In genomic region chr16:43631758-43632157, GRCm38 (mm10) we compare ENCODE assay signal across 37 mouse cellular contexts. TPM values are rescaled to one million over a fixed set of nuclear protein-coding genes. Genes with fewer than 3 reads are reported as not detected.
"Had no signal": no experiment of that assay in that cellular context is flagged by ENCODE, and none has a peak within 500 bp of the region (broad histone marks: within the 10 kb centered on the region; RNA-seq: fewer than 3 reads in every experiment).

No protein-coding gene starts in this region.

- DNase-seq: cerebellum, adult 2 months; cerebellum, adult 8-10 months; cerebellum, adult 9-10 months; cerebellum, adult 9-11 months; cerebellum, postnatal 10 days; cerebellum, postnatal 14 days; cerebellum, postnatal 25 days; cerebellum, postnatal 36 days; embryo, embryonic 11 days; forebrain, postnatal 0 days; gastrocnemius, adult 2 months; gastrocnemius, postnatal 10 days; gastrocnemius, postnatal 14 days; gastrocnemius, postnatal 25 days; gastrocnemius, postnatal 36 days; heart, adult 18-20 months had no signal

- H3K9me3 ChIP-seq: embryonic facial prominence, embryonic 10.5 days; embryonic facial prominence, embryonic 12.5 days; embryonic facial prominence, embryonic 13.5 days; embryonic facial prominence, embryonic 15.5 days; forebrain, embryonic 10.5 days; forebrain, embryonic 12.5 days; forebrain, embryonic 13.5 days; forebrain, embryonic 15.5 days had no signal

- H3K9ac ChIP-seq: embryonic facial prominence, embryonic 12.5 days; embryonic facial prominence, embryonic 13.5 days; embryonic facial prominence, embryonic 15.5 days; forebrain, embryonic 12.5 days; forebrain, embryonic 13.5 days; forebrain, embryonic 15.5 days; forebrain, postnatal 0 days had no signal

- ATAC-seq: forebrain, embryonic 13.5 days; forebrain, embryonic 14.5 days; forebrain, embryonic 15.5 days; forebrain, embryonic 16.5 days; forebrain, postnatal 0 days had no signal

- H3K36me3 ChIP-seq: embryonic facial prominence, embryonic 10.5 days; embryonic facial prominence, embryonic 12.5 days; embryonic facial prominence, embryonic 13.5 days; embryonic facial prominence, embryonic 15.5 days; forebrain, embryonic 10.5 days had no signal

- H3K27ac ChIP-seq: embryonic facial prominence, embryonic 10.5 days; embryonic facial prominence, embryonic 12.5 days; embryonic facial prominence, embryonic 13.5 days; embryonic facial prominence, embryonic 15.5 days; forebrain, embryonic 10.5 days; forebrain, embryonic 12.5 days; forebrain, embryonic 13.5 days; forebrain, embryonic 15.5 days; gastrocnemius, adult 2 months had no signal

- H3K4me3 ChIP-seq: embryonic facial prominence, embryonic 10.5 days; embryonic facial prominence, embryonic 12.5 days; embryonic facial prominence, embryonic 13.5 days; embryonic facial prominence, embryonic 15.5 days; erythroblast, embryonic 14.5 days; forebrain, embryonic 10.5 days; forebrain, embryonic 12.5 days; forebrain, embryonic 13.5 days; forebrain, embryonic 15.5 days; gastrocnemius, adult 2 months had no signal

- H3K4me1 ChIP-seq: embryonic facial prominence, embryonic 10.5 days; embryonic facial prominence, embryonic 12.5 days; embryonic facial prominence, embryonic 15.5 days; forebrain, embryonic 10.5 days; forebrain, embryonic 13.5 days had no signal

- H3K27me3 ChIP-seq: embryonic facial prominence, embryonic 12.5 days; embryonic facial prominence, embryonic 13.5 days; embryonic facial prominence, embryonic 15.5 days; forebrain, embryonic 12.5 days; forebrain, embryonic 13.5 days; forebrain, embryonic 15.5 days had no signal

- H3K4me2 ChIP-seq: embryonic facial prominence, embryonic 12.5 days; embryonic facial prominence, embryonic 13.5 days; embryonic facial prominence, embryonic 15.5 days; forebrain, embryonic 12.5 days; forebrain, embryonic 13.5 days; forebrain, embryonic 15.5 days had no signal

RNA-seq across cellular contexts. Expression of gene Tigit, which starts 32.2 kb away (rescaled TPM):
- total RNA-seq: common myeloid progenitor, adult 5-6 weeks; forebrain, postnatal 0 days; gastrocnemius, adult 18-20 months; gastrocnemius, adult 2 months; gastrocnemius, adult 8-10 months; gastrocnemius, postnatal 10 days; gastrocnemius, postnatal 14 days; gastrocnemius, postnatal 25 days; gastrocnemius, postnatal 36 days; gastrocnemius, postnatal 4 days; granulocyte monocyte progenitor cell, adult 5-6 weeks; heart, adult 18-20 months; heart, adult 8-10 months had no signal
- polyA plus RNA-seq: cerebellum, adult 2 months; cortical plate, adult 2 months; embryonic facial prominence, embryonic 10.5 days; embryonic facial prominence, embryonic 12.5 days; embryonic facial prominence, embryonic 13.5 days; embryonic facial prominence, embryonic 14.5 days; erythroblast, embryonic 14.5 days; forebrain, embryonic 10.5 days; forebrain, embryonic 11.5 days; forebrain, embryonic 12.5 days; forebrain, embryonic 13.5 days; forebrain, embryonic 14.5 days; forebrain, embryonic 15.5 days; forebrain, embryonic 16.5 days; frontal cortex, adult 2 months had no signal
